Mouse (Mus musculus): ENCODE measurements around the gene Wt1. TPM values are rescaled to one million over a fixed set of nuclear protein-coding genes. Genes with fewer than 3 reads are reported as not detected.

Gene Wt1
- polyA plus RNA-seq, 1 experiment from 2014 or later, result 0.11 TPM

DNA sequence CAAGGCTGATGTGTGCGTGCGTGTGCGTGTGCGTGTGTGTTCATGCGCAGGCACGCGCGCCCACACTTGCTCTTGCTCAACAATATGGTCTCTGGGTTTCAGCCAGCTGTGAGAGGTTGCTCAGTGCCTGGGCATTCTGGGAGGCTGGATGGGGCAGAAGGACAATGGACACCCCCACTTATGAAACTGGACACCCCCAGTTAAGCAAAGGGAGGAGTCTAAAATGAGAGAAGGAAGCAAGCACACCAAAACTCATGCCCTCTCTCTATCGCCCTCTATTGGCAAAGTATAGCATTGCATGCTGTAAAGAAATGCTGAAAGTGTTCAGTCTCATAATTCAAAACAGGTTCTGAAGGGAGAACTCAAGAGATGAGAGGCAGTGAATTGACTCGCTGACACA lies 61.9 kb downstream of the Wt1 start:
- H3K4me2 ChIP-seq (replicated peaks), result no peak overlapping the region
- no peaks in the 10 kb centered on the region for H3K27me3 ChIP-seq
- no peaks in the 10 kb centered on the region for H3K36me3 ChIP-seq
- no peak overlapping the region for H3K9ac ChIP-seq (replicated peaks)
- ATAC-seq (ENCODE audit: low FRiP score, low read depth), result no peak
- H3K9me3 ChIP-seq, result no peaks in the 10 kb centered on the region
- no peak overlapping the region for H3K4me3 ChIP-seq
- no peaks in the 10 kb centered on the region for H3K4me1 ChIP-seq
- no peak overlapping the region for H3K27ac ChIP-seq (replicated peaks)
- 79% methylated on average over 10 of the region's 10 CpGs for WGBS

GRCm38 (mm10) chr2:105189352-105189751 lies 63.0 kb downstream of the Wt1 start:
- Histone ChIP-seq H3K9ac (replicated peaks) (no peak overlapping the region), H3K4me2 (replicated peaks) (no peak overlapping the region), H3K4me3 (no peak overlapping the region), H3K27me3 (no peaks in the 10 kb centered on the region), H3K36me3 (no peaks in the 10 kb centered on the region), H3K27ac (replicated peaks) (no peak overlapping the region), H3K4me1 (no peaks in the 10 kb centered on the region), H3K9me3 (no peaks in the 10 kb centered on the region)
- 30% methylated on average over 5 of the region's 5 CpGs for WGBS
- no peak for ATAC-seq (ENCODE audit: low FRiP score, low read depth)

DNA sequence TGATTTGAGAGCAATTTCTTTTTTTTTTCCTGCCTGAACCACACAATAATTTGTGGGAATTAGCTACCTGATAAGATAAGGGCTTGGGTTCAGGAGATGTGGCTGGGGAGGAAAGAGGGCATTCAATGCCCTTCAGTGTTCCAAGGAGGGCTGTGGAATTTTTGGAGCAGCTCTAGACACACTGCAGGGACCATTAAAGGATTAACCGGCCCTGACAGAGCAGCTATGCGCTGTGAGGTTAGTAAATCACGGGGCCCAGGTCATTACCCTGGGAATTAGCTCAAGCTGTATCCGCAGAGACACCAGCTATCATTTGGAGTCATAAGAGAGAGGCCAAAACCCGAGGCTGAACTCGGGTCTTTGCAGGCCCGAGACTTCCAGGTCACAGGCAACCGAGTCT lies 73.8 kb downstream of the Wt1 start:
- H3K27me3 ChIP-seq, result no peaks in the 10 kb centered on the region
- H3K9me3 ChIP-seq, result no peaks in the 10 kb centered on the region
- H3K4me1 ChIP-seq, result no peaks in the 10 kb centered on the region
- 37% methylated on average over 8 of the region's 8 CpGs for WGBS
- no peak overlapping the region for H3K4me3 ChIP-seq
- no peak overlapping the region for H3K4me2 ChIP-seq (replicated peaks)
- ATAC-seq (ENCODE audit: low FRiP score, low read depth), result no peak
- H3K9ac ChIP-seq (replicated peaks), result no peak overlapping the region
- H3K27ac ChIP-seq (replicated peaks), result no peak overlapping the region
- no peaks in the 10 kb centered on the region for H3K36me3 ChIP-seq

- H3K9ac ChIP-seq (replicated peaks), result no peak overlapping the region
- H3K4me3 ChIP-seq, result no peak overlapping the region
- 89% methylated on average over 9 of the region's 9 CpGs for WGBS
- no peak overlapping the region for H3K27ac ChIP-seq (replicated peaks)
- H3K9me3 ChIP-seq, result no peaks in the 10 kb centered on the region
- ATAC-seq (ENCODE audit: low FRiP score, low read depth), result no peak
- no peak overlapping the region for H3K4me2 ChIP-seq (replicated peaks)
- H3K27me3 ChIP-seq, result no peaks in the 10 kb centered on the region
- H3K4me1 ChIP-seq, result no peaks in the 10 kb centered on the region
- H3K36me3 ChIP-seq, result no peaks in the 10 kb centered on the region
Measured at GRCm38 (mm10) chr2:105206563-105207174, 80.3 kb downstream of the Wt1 start.

DNA sequence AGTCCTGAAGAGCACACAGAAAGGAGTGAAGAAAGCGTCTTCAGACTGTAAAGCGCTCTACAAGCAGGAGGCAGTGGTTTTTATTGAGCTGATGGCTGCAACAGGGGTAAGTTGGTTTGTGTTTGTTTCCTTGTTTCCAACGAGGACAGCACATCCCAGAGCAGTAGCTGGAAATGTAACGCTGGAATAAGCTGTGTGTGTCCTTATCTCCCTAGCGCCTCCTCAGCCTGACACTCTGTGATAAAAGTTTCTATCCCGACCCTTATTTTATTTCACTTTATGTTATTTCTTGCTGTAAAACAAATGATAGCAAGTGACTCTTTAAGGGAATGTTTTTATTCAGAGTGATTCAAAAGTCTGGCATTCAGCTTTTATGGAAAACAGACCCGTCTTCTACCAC lies 86.5 kb downstream of the Wt1 start:
- Histone ChIP-seq H3K4me1 (no peaks in the 10 kb centered on the region), H3K9me3 (no peaks in the 10 kb centered on the region), H3K27me3 (no peaks in the 10 kb centered on the region), H3K4me2 (replicated peaks) (no peak overlapping the region), H3K9ac (replicated peaks) (no peak overlapping the region), H3K4me3 (no peak overlapping the region), H3K27ac (replicated peaks) (no peak overlapping the region), H3K36me3 (no peaks in the 10 kb centered on the region)
- ATAC-seq (ENCODE audit: low FRiP score, low read depth), result no peak
- WGBS, result 72% methylated on average over 7 of the region's 7 CpGs

- WGBS, result 55% methylated on average over 8 of the region's 8 CpGs
- Histone ChIP-seq H3K27me3 (no peaks in the 10 kb centered on the region), H3K4me1 (no peaks in the 10 kb centered on the region), H3K9ac (replicated peaks) (no peak overlapping the region), H3K27ac (replicated peaks) (no peak overlapping the region), H3K4me3 (no peak overlapping the region), H3K36me3 (no peaks in the 10 kb centered on the region), H3K9me3 (no peaks in the 10 kb centered on the region), H3K4me2 (replicated peaks) (no peak overlapping the region)
- no peak for ATAC-seq (ENCODE audit: low FRiP score, low read depth)
Measured at GRCm38 (mm10) chr2:105215914-105216313, 89.6 kb downstream of the Wt1 start.

- H3K36me3 ChIP-seq, result no peaks in the 10 kb centered on the region
- no peak for ATAC-seq (ENCODE audit: low FRiP score, low read depth)
- H3K27me3 ChIP-seq, result peaks cover 2% of the 10 kb centered on the region
- no peak overlapping the region for H3K9ac ChIP-seq (replicated peaks)
- peaks cover 2% of the 10 kb centered on the region for H3K4me1 ChIP-seq
- no peak overlapping the region for H3K4me3 ChIP-seq
- H3K9me3 ChIP-seq, result no peaks in the 10 kb centered on the region
- WGBS, result 89% methylated on average over 5 of the region's 5 CpGs
- H3K4me2 ChIP-seq (replicated peaks), result no peak overlapping the region
- H3K27ac ChIP-seq (replicated peaks), result no peak overlapping the region
Measured at GRCm38 (mm10) chr2:105219229-105219628, 92.9 kb downstream of the Wt1 start.

- H3K4me2 ChIP-seq (replicated peaks), result no peak overlapping the region
- H3K9me3 ChIP-seq, result no peaks in the 10 kb centered on the region
- H3K27me3 ChIP-seq, result peaks cover 7% of the 10 kb centered on the region
- no peak for ATAC-seq (ENCODE audit: low FRiP score, low read depth)
- H3K9ac ChIP-seq (replicated peaks), result no peak overlapping the region
- peaks cover 6% of the 10 kb centered on the region for H3K4me1 ChIP-seq
- H3K27ac ChIP-seq (replicated peaks), result no peak overlapping the region
- H3K36me3 ChIP-seq, result no peaks in the 10 kb centered on the region
- WGBS, result 67% methylated on average over 8 of the region's 8 CpGs
- H3K4me3 ChIP-seq, result no peak overlapping the region
Measured at GRCm38 (mm10) chr2:105219664-105220063, 93.3 kb downstream of the Wt1 start.

GRCm38 (mm10) chr2:105220738-105221303 lies 94.5 kb downstream of the Wt1 start:
- Histone ChIP-seq H3K9me3 (no peaks in the 10 kb centered on the region), H3K27me3 (peaks cover 17% of the 10 kb centered on the region), H3K4me3 (no peak overlapping the region), H3K9ac (replicated peaks) (no peak overlapping the region), H3K27ac (replicated peaks) (no peak overlapping the region), H3K4me1 (peaks cover 6% of the 10 kb centered on the region), H3K36me3 (no peaks in the 10 kb centered on the region), H3K4me2 (replicated peaks) (no peak overlapping the region)
- ATAC-seq (ENCODE audit: low FRiP score, low read depth), result no peak
- 88% methylated on average over 9 of the region's 9 CpGs for WGBS

Other genes starting within 250 kb of the Wt1 start
- 234 and 236 TPM in 2 replicates for gene Eif3m, start 109.4 kb upstream of the Wt1 start, polyA plus RNA-seq (2016; fragmentation: Nextera tagmentation; extraction: Ambion mirVana)
- gene Gm11060, start 34.5 kb upstream of the Wt1 start, polyA plus RNA-seq (2016; fragmentation: Nextera tagmentation; extraction: Ambion mirVana), result not detected in 2 replicates
- gene Them7, start 97.8 kb downstream of the Wt1 start, polyA plus RNA-seq (2016; fragmentation: Nextera tagmentation; extraction: Ambion mirVana), result 0.11 TPM in 1 of 2 replicates, not detected in the other

All from midbrain, embryonic 12.5 days (tissue).